Mouse (Mus musculus): ENCODE results near the gene Arih1. TPM values are rescaled to one million over a fixed set of nuclear protein-coding genes. Genes with fewer than 3 reads are reported as not detected.
"Not testable (repeated sequence)": the region's sequence is repeated elsewhere in the genome, so short reads cannot be mapped to it uniquely, and the experiment has no call there.

Arih1 gene
- polyA plus RNA-seq, 1 experiment from 2014 or later: 24.0 TPM

GRCm38 (mm10) chr9:59360487-59360886 is 125.9 kb downstream of the Arih1 start:
- H3K4me3 ChIP-seq; H3K4me2 ChIP-seq (replicated peaks); H3K9ac ChIP-seq (replicated peaks); H3K36me3 ChIP-seq; H3K27me3 ChIP-seq; H3K9me3 ChIP-seq; H3K27ac ChIP-seq (replicated peaks); ATAC-seq (ENCODE audit: low FRiP score, low read depth); H3K4me1 ChIP-seq: not testable (repeated sequence)
- WGBS: 75% methylated on average over 3 of the region's 3 CpGs

GRCm38 (mm10) chr9:59358041-59358440 is 128.4 kb downstream of the Arih1 start:
- H3K4me2 ChIP-seq (replicated peaks); H3K36me3 ChIP-seq; ATAC-seq (ENCODE audit: low FRiP score, low read depth); H3K9me3 ChIP-seq; H3K4me1 ChIP-seq; H3K27ac ChIP-seq (replicated peaks); H3K4me3 ChIP-seq; H3K9ac ChIP-seq (replicated peaks); H3K27me3 ChIP-seq: not testable (repeated sequence)
- 72% methylated on average over 1 of the region's 1 CpGs for WGBS

- WGBS: under 1% methylated on average over 31 of the region's 32 CpGs
- peak within 1 kb of the TSS; percentile 84 for H3K9ac ChIP-seq (replicated peaks)
These were observed 133.2 kb downstream of the Arih1 start, which contains the start of gene Bbs4 for GRCm38 (mm10) chr9:59353253-59353639. Bbs4 (minus strand) TSS chr9:59353508.

GRCm38 (mm10) chr9:59352586-59353252 is 133.7 kb downstream of the Arih1 start:
- H3K36me3 ChIP-seq: no peaks in the 10 kb centered on the region
- no peaks in the 10 kb centered on the region for H3K27me3 ChIP-seq
- ATAC-seq (ENCODE audit: low FRiP score, low read depth): 0 out of 2 replicates have a peak, but pooled peaks have one; percentile 2
- peaks cover 9% of the 10 kb centered on the region for H3K4me1 ChIP-seq
- peak overlapping the region; percentile 88 for H3K27ac ChIP-seq (replicated peaks)
- WGBS: 10% methylated on average over 15 of the region's 15 CpGs
- H3K4me3 ChIP-seq: peak overlapping the region; percentile 81
- H3K9me3 ChIP-seq: no peaks in the 10 kb centered on the region
- H3K4me2 ChIP-seq (replicated peaks): peak overlapping the region; percentile 68
- peak overlapping the region; percentile 84 for H3K9ac ChIP-seq (replicated peaks)

More at GRCm38 (mm10) chr9:59353253-59353639, 133.2 kb downstream of the Arih1 start, which contains the start of gene Bbs4:
- ATAC-seq (ENCODE audit: low FRiP score, low read depth): peak; percentile 92
- no peaks in the 10 kb centered on the region for H3K36me3 ChIP-seq
- peak within 1 kb of the TSS; percentile 68 for H3K4me2 ChIP-seq (replicated peaks)
- peak within 1 kb of the TSS; percentile 81 for H3K4me3 ChIP-seq
- no peaks in the 10 kb centered on the region for H3K27me3 ChIP-seq
- peaks cover 9% of the 10 kb centered on the region for H3K4me1 ChIP-seq
- no peaks in the 10 kb centered on the region for H3K9me3 ChIP-seq
- H3K27ac ChIP-seq (replicated peaks): peak within 1 kb of the TSS; percentile 88

GRCm38 (mm10) chr9:59346176-59346575 is 140.2 kb downstream of the Arih1 start:
- H3K27me3 ChIP-seq: no peaks in the 10 kb centered on the region
- WGBS: 88% methylated on average over 2 of the region's 2 CpGs
- no peak for ATAC-seq (ENCODE audit: low FRiP score, low read depth)
- no peaks in the 10 kb centered on the region for H3K9me3 ChIP-seq
- no peaks in the 10 kb centered on the region for H3K4me1 ChIP-seq
- H3K9ac ChIP-seq (replicated peaks): no peak overlapping the region
- peaks cover 22% of the 10 kb centered on the region for H3K36me3 ChIP-seq
- H3K4me3 ChIP-seq: no peak overlapping the region
- H3K27ac ChIP-seq (replicated peaks): no peak overlapping the region
- H3K4me2 ChIP-seq (replicated peaks): no peak overlapping the region

- whole genome bisulfite sequencing: 88% methylated on average over 9 of the region's 9 CpGs
- no peak overlapping the region for H3K27ac ChIP-seq (replicated peaks)
- peaks cover 53% of the 10 kb centered on the region for H3K36me3 ChIP-seq
- no peak overlapping the region for H3K4me2 ChIP-seq (replicated peaks)
- ATAC-seq (ENCODE audit: low FRiP score, low read depth): no peak
- no peak overlapping the region for H3K9ac ChIP-seq (replicated peaks)
- no peak overlapping the region for H3K4me3 ChIP-seq
- H3K9me3 ChIP-seq: no peaks in the 10 kb centered on the region
- H3K4me1 ChIP-seq: no peaks in the 10 kb centered on the region
- no peaks in the 10 kb centered on the region for H3K27me3 ChIP-seq
These were observed 146.4 kb downstream of the Arih1 start for GRCm38 (mm10) chr9:59340002-59340401.

GRCm38 (mm10) chr9:59339107-59339506 is 147.3 kb downstream of the Arih1 start:
- H3K4me2 ChIP-seq (replicated peaks): no peak overlapping the region
- no peaks in the 10 kb centered on the region for H3K4me1 ChIP-seq
- H3K27me3 ChIP-seq: no peaks in the 10 kb centered on the region
- H3K36me3 ChIP-seq: peaks cover 59% of the 10 kb centered on the region
- 95% methylated on average over 5 of the region's 5 CpGs for WGBS
- no peak overlapping the region for H3K27ac ChIP-seq (replicated peaks)
- no peak for ATAC-seq (ENCODE audit: low FRiP score, low read depth)
- H3K9ac ChIP-seq (replicated peaks): no peak overlapping the region
- H3K9me3 ChIP-seq: no peaks in the 10 kb centered on the region
- no peak overlapping the region for H3K4me3 ChIP-seq

GRCm38 (mm10) chr9:59338411-59338810 is 148.0 kb downstream of the Arih1 start:
- H3K36me3 ChIP-seq: peaks cover 64% of the 10 kb centered on the region
- H3K9me3 ChIP-seq: no peaks in the 10 kb centered on the region
- ATAC-seq (ENCODE audit: low FRiP score, low read depth): no peak

More at GRCm38 (mm10) chr9:59338411-59338810, 148.0 kb downstream of the Arih1 start:
- Histone ChIP-seq H3K4me2 (replicated peaks) (no peak overlapping the region), H3K27me3 (no peaks in the 10 kb centered on the region), H3K4me3 (no peak overlapping the region), H3K4me1 (no peaks in the 10 kb centered on the region), H3K27ac (replicated peaks) (no peak overlapping the region), H3K9ac (replicated peaks) (no peak overlapping the region)
- 82% methylated on average over 5 of the region's 5 CpGs for WGBS

Other genes with a start within 250 kb of the Arih1 start
- gene Adpgk, start 195.1 kb downstream of the Arih1 start, polyA plus RNA-seq (2016; fragmentation: Nextera tagmentation; extraction: Ambion mirVana): 34.1 and 34.9 TPM in 2 replicates
- gene Bbs4, start 133.1 kb downstream of the Arih1 start, polyA plus RNA-seq (2016; fragmentation: Nextera tagmentation; extraction: Ambion mirVana): 25.1 and 29.5 TPM in 2 replicates
- gene Hexa, start 52.9 kb upstream of the Arih1 start, polyA plus RNA-seq (2016; fragmentation: Nextera tagmentation; extraction: Ambion mirVana): 45.5 and 47.7 TPM in 2 replicates
- 0.21 TPM in 1 of 2 replicates, not detected in the other for gene Tmem202, start 53.2 kb upstream of the Arih1 start, polyA plus RNA-seq (2016; fragmentation: Nextera tagmentation; extraction: Ambion mirVana)
- gene Celf6, start 91.3 kb upstream of the Arih1 start, polyA plus RNA-seq (2016; fragmentation: Nextera tagmentation; extraction: Ambion mirVana): 22.0 and 22.1 TPM in 2 replicates
- 117 and 126 TPM in 2 replicates for gene Parp6, start 130.7 kb upstream of the Arih1 start, polyA plus RNA-seq (2016; fragmentation: Nextera tagmentation; extraction: Ambion mirVana)
- gene Pkm, start 169.8 kb upstream of the Arih1 start, polyA plus RNA-seq (2016; fragmentation: Nextera tagmentation; extraction: Ambion mirVana): 1,621 and 1,694 TPM in 2 replicates
- 0.38 and 0.40 TPM in 2 replicates for gene Gramd2, start 193.5 kb upstream of the Arih1 start, polyA plus RNA-seq (2016; fragmentation: Nextera tagmentation; extraction: Ambion mirVana)

Measured in midbrain, embryonic 12.5 days (tissue).